ENCODE assay signal across 8 mouse cellular contexts in genomic region chr11:67020948-67021347, GRCm38 (mm10). TPM values are rescaled to one million over a fixed set of nuclear protein-coding genes. Genes with fewer than 3 reads are reported as not detected.
DNase-seq lines count a peak whose midpoint lies in the region; ATAC-seq and TF ChIP-seq lines count a peak whose summit lies in the region.

No protein-coding gene starts in this region.

- peak overlapping the region; percentile 7; the same call in 1 of the 2 replicates for H3K9ac ChIP-seq in ES-E14 (ENCODE audit: insufficient read depth, low read depth, low read length, poor library complexity, severe bottlenecking)

- H3K4me3 ChIP-seq in ES-E14 (ENCODE audit: insufficient read depth in 1 of 2, low read depth in 1 of 2, low read length in 2 of 2, poor library complexity in 1 of 2, severe bottlenecking in 1 of 2), result peak overlapping the region in 1 of 2 experiments; percentile 1; a peak in 1 of 4 replicates

- no peak for DNase-seq in ES-E14 (ENCODE audit: low read depth, low spot score)
- peak; percentile 39 for DNase-seq in cerebellum, adult 11-12 months
- DNase-seq in forelimb bud, embryonic 11.5 days (ENCODE audit: low read depth, low spot score), result peak; percentile 62
- peak; percentile 76 to 81 for DNase-seq in layer of hippocampus, postnatal 10 days (ENCODE audit: low spot score in 2 of 2)
- peak; percentile 76 for DNase-seq in lung, postnatal 36 days
- peak; percentile 62 to 75 for DNase-seq in right cerebral cortex, adult 2 months (ENCODE audit: low spot score in 2 of 2)
- peak; percentile 61 to 62 for DNase-seq in urinary bladder, postnatal 36 days (ENCODE audit: low spot score in 2 of 2)

- H3K36me3 ChIP-seq in ES-E14 (ENCODE audit: control insufficient read depth, insufficient read depth, low read length, poor library complexity, severe bottlenecking), result no peaks in the 10 kb centered on the region

- H3K27ac ChIP-seq in ES-E14 (ENCODE audit: insufficient read depth, low read depth, low read length, poor library complexity, severe bottlenecking), result peak overlapping the region; percentile 84

- peaks cover 15 to 22% of the 10 kb centered on the region in 2 experiments for H3K4me1 ChIP-seq in ES-E14 (ENCODE audit: control insufficient read depth in 2 of 2, insufficient read depth in 2 of 2, low read length in 2 of 2, poor library complexity in 1 of 2)

- in situ Hi-C loops in ES-E14 (cut with MboI; ENCODE audit: low sequenced_read_pairs in 2 of 2, unreplicated experiment in 2 of 2), result no loop called here

- no peaks in the 10 kb centered on the region for H3K9me3 ChIP-seq in ES-E14 (ENCODE audit: control insufficient read depth, insufficient read depth, low read depth, low read length)

- peak; percentile 30 to 40; a peak in 1 of 4 replicates for ATAC-seq in hematopoietic stem cell, adult 5-6 weeks (replicated peaks in 1 of 2; ENCODE audit: insufficient read depth in 1 of 2, low FRiP score in 2 of 2, low TSS enrichment in 1 of 2, low read depth in 1 of 2, poor library complexity in 2 of 2, severe bottlenecking in 2 of 2)

TF ChIP-seq in ES-E14, 5 proteins besides CTCF, POLR2A, EP300 and RAD21:
- no peak for TF ChIP-seq HCFC1 (IDR thresholded peaks at IDR 0.05; ENCODE audit: borderline replicate concordance, insufficient read depth, low read length)
- TF ChIP-seq MAFK (IDR thresholded peaks at IDR 0.05; ENCODE audit: insufficient read depth, low read depth, low read length), result no peak
- peak; percentile 76; the same call in 1 of the 2 replicates for TF ChIP-seq ZC3H11A (IDR thresholded peaks at IDR 0.05; ENCODE audit: borderline replicate concordance, low read depth, low read length)

RNA-seq across cellular contexts. Expression of gene Tmem220, which starts 4.0 kb away (rescaled TPM):
- 1.6 and 2.3 TPM in 2 replicates for total RNA-seq in ES-E14 (2012; rRNA removed)
- total RNA-seq in hematopoietic stem cell, adult 5-6 weeks (2017), result 2.0 and 5.8 TPM in 2 replicates
- 1 to 10 TPM in 1 of 2 experiments, under 1 TPM in 1; 0.27 to 1.1 TPM for total RNA-seq in layer of hippocampus, postnatal 10 days (2021)

RNA-seq across cellular contexts. Expression of gene Adprm, which starts 31.4 kb away (rescaled TPM):
- 25.4 and 27.3 TPM in 2 replicates for total RNA-seq in ES-E14 (2012; rRNA removed)
- 11.7 and 13.2 TPM in 2 replicates for total RNA-seq in hematopoietic stem cell, adult 5-6 weeks (2017)
- 10 to 100 TPM; 20.7 to 24.1 TPM for total RNA-seq in layer of hippocampus, postnatal 10 days (2021)

RNA-seq across cellular contexts. Expression of gene Sco1, which starts 31.5 kb away (rescaled TPM):
- 33.6 and 35.9 TPM in 2 replicates for total RNA-seq in ES-E14 (2012; rRNA removed)
- 25.6 and 29.5 TPM in 2 replicates for total RNA-seq in hematopoietic stem cell, adult 5-6 weeks (2017)
- total RNA-seq in layer of hippocampus, postnatal 10 days (2021), result 10 to 100 TPM in 1 of 2 experiments, 1 to 10 TPM in 1; 9.4 to 10.9 TPM

RNA-seq across cellular contexts. Expression of gene Myh3, which starts 57.2 kb away (rescaled TPM):
- total RNA-seq in ES-E14 (2012; rRNA removed), result 1.3 and 1.5 TPM in 2 replicates
- total RNA-seq in hematopoietic stem cell, adult 5-6 weeks (2017), result not detected in 2 replicates
- total RNA-seq in layer of hippocampus, postnatal 10 days (2021), result 1 to 10 TPM; 1.1 to 1.5 TPM
